Comparison of ENCODE assay signal across 11 mouse cellular contexts in genomic region chr11:90650231-90650885, GRCm38 (mm10).
"Had no signal": no experiment of that assay in that cellular context is flagged by ENCODE, and none has a peak within 500 bp of the region (broad histone marks: within the 10 kb centered on the region; RNA-seq: fewer than 3 reads in every experiment).

No protein-coding gene starts in this region.

- DNase-seq: kidney, adult 18-20 months; liver; lung, adult 2 months; lung, postnatal 36 days; thymus, postnatal 4 days had no signal

- H3K4me3 ChIP-seq: layer of hippocampus, adult 2 months; liver, embryonic 15.5 days; midbrain, embryonic 13.5 days; neural tube, embryonic 13.5 days had no signal

- H3K27ac ChIP-seq: layer of hippocampus, adult 2 months; liver, embryonic 15.5 days; midbrain, embryonic 13.5 days; neural tube, embryonic 13.5 days; stomach, postnatal 0 days had no signal

- ATAC-seq: lung, postnatal 0 days; midbrain, embryonic 13.5 days had no signal

- H3K27me3 ChIP-seq: liver, embryonic 15.5 days; midbrain, embryonic 13.5 days; neural tube, embryonic 13.5 days had no signal

- H3K9me3 ChIP-seq: liver, embryonic 15.5 days; midbrain, embryonic 13.5 days; neural tube, embryonic 13.5 days had no signal

- H3K4me1 ChIP-seq: liver, embryonic 15.5 days; midbrain, embryonic 13.5 days; neural tube, embryonic 13.5 days had no signal

- H3K9ac ChIP-seq: liver, embryonic 15.5 days; midbrain, embryonic 13.5 days; neural tube, embryonic 13.5 days had no signal

- H3K4me2 ChIP-seq: liver, embryonic 15.5 days; midbrain, embryonic 13.5 days; neural tube, embryonic 13.5 days had no signal
